Mouse (Mus musculus): ENCODE results near the gene Slc27a2. TPM values are rescaled to one million over a fixed set of nuclear protein-coding genes. Genes with fewer than 3 reads are reported as not detected.

Slc27a2 gene
- total RNA-seq, 2 experiments from 2014 or later = not detected

GRCm38 (mm10) chr2:126572747-126573146 lies 20.5 kb downstream of the Slc27a2 start:
- TF ChIP-seq CTCF (IDR thresholded peaks at IDR 0.05) = no peak
- DNase-seq = no peak
- intact Hi-C loops (cut with DNase I) = no loop called here
- Histone ChIP-seq H3K4me3 (no peak overlapping the region), H3K27ac (no peak overlapping the region)

GRCm38 (mm10) chr2:126575391-126576176 lies 23.4 kb downstream of the Slc27a2 start:
- no peak for DNase-seq
- H3K27ac ChIP-seq = no peak overlapping the region
- H3K4me3 ChIP-seq = no peak overlapping the region
- no peak for TF ChIP-seq CTCF (IDR thresholded peaks at IDR 0.05)
- intact Hi-C loops (cut with DNase I) = no loop called here

GRCm38 (mm10) chr2:126577362-126577761 lies 25.2 kb downstream of the Slc27a2 start:
- DNase-seq = no peak
- intact Hi-C loops (cut with DNase I) = no loop called here
- Histone ChIP-seq H3K27ac (no peak overlapping the region), H3K4me3 (no peak overlapping the region)
- TF ChIP-seq CTCF (IDR thresholded peaks at IDR 0.05) = no peak

- no peak overlapping the region for H3K27ac ChIP-seq
- intact Hi-C loops (cut with DNase I) = no loop called here
- TF ChIP-seq CTCF (IDR thresholded peaks at IDR 0.05) = no peak
- no peak for DNase-seq
- H3K4me3 ChIP-seq = no peak overlapping the region
Measured at GRCm38 (mm10) chr2:126579282-126579681, 27.1 kb downstream of the Slc27a2 start.

GRCm38 (mm10) chr2:126583960-126584359 lies 31.8 kb downstream of the Slc27a2 start:
- TF ChIP-seq CTCF (IDR thresholded peaks at IDR 0.05) = no peak
- intact Hi-C loops (cut with DNase I) = no loop called here
- DNase-seq = no peak
- H3K27ac ChIP-seq = no peak overlapping the region
- H3K4me3 ChIP-seq = no peak overlapping the region

- H3K4me3 ChIP-seq = no peak overlapping the region
- DNase-seq = no peak
- H3K27ac ChIP-seq = no peak overlapping the region
- no peak for TF ChIP-seq CTCF (IDR thresholded peaks at IDR 0.05)
- intact Hi-C loops (cut with DNase I) = no loop called here
Measured at GRCm38 (mm10) chr2:126584621-126585369, 32.6 kb downstream of the Slc27a2 start.

GRCm38 (mm10) chr2:126587468-126587867 lies 35.3 kb downstream of the Slc27a2 start:
- intact Hi-C loops (cut with DNase I) = no loop called here
- Histone ChIP-seq H3K4me3 (no peak overlapping the region), H3K27ac (no peak overlapping the region)
- no peak for DNase-seq
- no peak for TF ChIP-seq CTCF (IDR thresholded peaks at IDR 0.05)

GRCm38 (mm10) chr2:126591304-126591703 lies 39.1 kb downstream of the Slc27a2 start:
- Histone ChIP-seq H3K4me3 (no peak overlapping the region), H3K27ac (no peak overlapping the region)
- intact Hi-C loops (cut with DNase I) = loop anchor here (5.0 kb wide), 2 partner anchors 71 to 416 kb away; partner anchors contain the start of gene Ap4e1
- no peak for TF ChIP-seq CTCF (IDR thresholded peaks at IDR 0.05)
- no peak for DNase-seq

GRCm38 (mm10) chr2:126593831-126594610 lies 41.8 kb downstream of the Slc27a2 start:
- peak overlapping the region; percentile 50 for H3K27ac ChIP-seq
- DNase-seq = peak; percentile 75
- intact Hi-C loops (cut with DNase I) = loop anchor here (5.0 kb wide), 2 partner anchors 68 to 413 kb away; partner anchors contain the start of gene Ap4e1
- TF ChIP-seq CTCF (IDR thresholded peaks at IDR 0.05) = peak; percentile 92
- peak overlapping the region; percentile 70 for H3K4me3 ChIP-seq

GRCm38 (mm10) chr2:126596347-126597072 lies 44.3 kb downstream of the Slc27a2 start:
- intact Hi-C loops (cut with DNase I) = loop anchor here (5.0 kb wide), 1 partner anchor 186 kb away; the partner anchor contains the start of gene Usp50
- Histone ChIP-seq H3K4me3 (no peak overlapping the region), H3K27ac (no peak overlapping the region)
- no peak for DNase-seq
- 0 out of 2 replicates have a peak, but pooled peaks have one; percentile 3 for TF ChIP-seq CTCF (IDR thresholded peaks at IDR 0.05)

- no peak for DNase-seq
- Histone ChIP-seq H3K27ac (peak overlapping the region; percentile 38; the same call in 1 of the 2 replicates), H3K4me3 (no peak overlapping the region)
- intact Hi-C loops (cut with DNase I) = loop anchor here (5.0 kb wide), 1 partner anchor 185 kb away; the partner anchor contains the start of gene Usp50
- no peak for TF ChIP-seq CTCF (IDR thresholded peaks at IDR 0.05)
Measured at GRCm38 (mm10) chr2:126597279-126598241, 45.4 kb downstream of the Slc27a2 start.
